Mouse (Mus musculus) spleen, adult 2 months (tissue): ENCODE data around the gene Xrcc4.

Experiments used
- CTCF ChIP-seq: fragments of 200-500 bp; IDR thresholded peaks from 2 replicates; pipeline ENCODE4 v1.5.1; 2011; ENCODE audit warnings: mild to moderate bottlenecking, inconsistent platforms; ENCODE audit not compliant: insufficient read depth, insufficient read length, insufficient replicate concordance; ENCODE audit errors: extremely low read depth
- POLR2A ChIP-seq: fragments of 200-500 bp; IDR thresholded peaks from 2 replicates; pipeline ENCODE4 v1.6.1; 2011; ENCODE audit warnings: low read depth, low read length, inconsistent platforms

- no peak for TF ChIP-seq POLR2A
- TF ChIP-seq CTCF = no peak
Observed at GRCm38 (mm10) chr13:89762339-89762738, 327.1 kb downstream of the Xrcc4 start.
